Mouse (Mus musculus) cerebellum, adult 18-20 months (tissue): ENCODE results near the gene Iyd.

Source experiments
- DNase-seq, 2 experiments: peaks; one replicate each; pipeline ENCODE4 v3.0.0; 2021

The Iyd gene

DNA sequence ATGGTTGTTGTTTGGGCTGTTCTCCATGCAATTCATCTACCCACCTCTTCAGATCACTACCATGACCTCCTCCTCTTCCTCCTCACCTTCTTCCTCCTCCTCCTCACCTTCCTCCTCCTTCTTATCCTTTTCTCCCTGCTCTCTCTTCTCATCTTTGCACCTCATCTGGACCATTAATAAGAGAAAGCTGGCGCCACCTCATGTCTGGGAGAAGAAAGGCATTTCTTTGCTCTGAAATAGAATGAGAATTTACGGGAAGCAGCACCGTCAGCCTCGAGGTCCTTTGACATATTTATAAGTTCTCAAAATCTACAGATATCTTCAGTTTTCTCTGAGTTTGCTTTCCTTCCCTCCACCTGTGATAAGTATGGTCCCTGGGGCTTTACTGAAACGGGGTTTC is 15.1 kb downstream of the Iyd start:
- no peak for DNase-seq

DNA sequence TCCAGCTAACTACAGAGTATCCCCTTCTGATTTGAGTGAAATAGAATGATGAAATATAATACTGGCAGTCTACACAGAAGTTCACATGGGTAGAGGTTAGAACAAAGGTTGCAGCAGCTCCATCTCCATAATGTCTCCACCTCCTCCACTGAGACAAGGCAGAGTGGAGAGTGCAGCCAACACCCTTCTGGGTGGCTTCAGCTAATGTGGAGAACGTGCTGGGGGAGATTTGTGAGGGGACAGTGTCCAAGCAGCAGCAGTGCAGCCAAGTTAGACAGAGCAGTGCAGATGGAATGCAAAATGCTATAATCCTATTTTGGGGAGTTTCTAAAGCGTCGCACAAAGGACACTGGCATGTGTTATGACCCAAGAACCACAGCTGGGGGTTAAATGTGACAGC is 16.5 kb downstream of the Iyd start:
- no peak for DNase-seq

GRCm38 (mm10) chr10:3559136-3559535 is 19.1 kb downstream of the Iyd start:
- no peak for DNase-seq

- DNase-seq: peak in 1 of 2 experiments; percentile 9
Observed at GRCm38 (mm10) chr10:3562165-3562564, 22.1 kb downstream of the Iyd start.

DNA sequence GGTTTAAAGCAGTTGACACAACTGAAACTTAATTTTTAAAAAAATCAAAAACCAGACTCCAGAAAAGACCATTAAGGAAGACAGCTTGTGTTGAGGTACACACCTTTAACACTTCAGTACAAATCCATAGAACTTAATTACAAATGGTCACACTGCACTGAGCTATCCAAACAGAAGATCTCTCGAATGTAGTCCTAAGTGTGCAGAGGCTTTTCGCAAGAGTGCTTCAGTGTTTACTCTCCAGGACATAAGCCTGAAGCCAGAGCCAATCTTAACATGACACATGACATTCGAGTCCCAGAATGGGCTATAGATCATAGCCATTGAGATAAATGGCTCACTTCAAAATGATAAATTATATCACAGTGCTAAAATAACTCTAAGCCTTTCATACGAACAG is 25.1 kb downstream of the Iyd start:
- no peak for DNase-seq

DNA sequence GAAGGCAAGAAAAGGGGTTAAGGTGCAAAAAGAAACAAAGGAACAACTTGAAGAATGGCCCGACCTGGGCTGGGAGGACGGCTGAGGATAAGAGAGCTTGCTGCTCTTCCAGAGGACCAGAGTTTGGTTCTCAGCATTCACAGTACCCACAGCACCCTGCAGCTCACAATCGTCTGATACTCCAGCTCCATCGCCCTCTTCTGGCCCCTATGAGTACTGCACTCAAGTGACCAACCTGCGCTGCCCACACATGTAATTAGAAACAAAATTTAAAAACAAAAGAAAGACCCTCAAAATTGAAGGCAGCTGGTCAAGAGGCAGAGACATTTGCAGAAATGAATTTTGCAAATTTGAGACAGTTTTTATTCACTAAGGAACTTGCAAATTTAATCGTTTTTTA is 27.8 kb downstream of the Iyd start:
- DNase-seq: no peak

DNA sequence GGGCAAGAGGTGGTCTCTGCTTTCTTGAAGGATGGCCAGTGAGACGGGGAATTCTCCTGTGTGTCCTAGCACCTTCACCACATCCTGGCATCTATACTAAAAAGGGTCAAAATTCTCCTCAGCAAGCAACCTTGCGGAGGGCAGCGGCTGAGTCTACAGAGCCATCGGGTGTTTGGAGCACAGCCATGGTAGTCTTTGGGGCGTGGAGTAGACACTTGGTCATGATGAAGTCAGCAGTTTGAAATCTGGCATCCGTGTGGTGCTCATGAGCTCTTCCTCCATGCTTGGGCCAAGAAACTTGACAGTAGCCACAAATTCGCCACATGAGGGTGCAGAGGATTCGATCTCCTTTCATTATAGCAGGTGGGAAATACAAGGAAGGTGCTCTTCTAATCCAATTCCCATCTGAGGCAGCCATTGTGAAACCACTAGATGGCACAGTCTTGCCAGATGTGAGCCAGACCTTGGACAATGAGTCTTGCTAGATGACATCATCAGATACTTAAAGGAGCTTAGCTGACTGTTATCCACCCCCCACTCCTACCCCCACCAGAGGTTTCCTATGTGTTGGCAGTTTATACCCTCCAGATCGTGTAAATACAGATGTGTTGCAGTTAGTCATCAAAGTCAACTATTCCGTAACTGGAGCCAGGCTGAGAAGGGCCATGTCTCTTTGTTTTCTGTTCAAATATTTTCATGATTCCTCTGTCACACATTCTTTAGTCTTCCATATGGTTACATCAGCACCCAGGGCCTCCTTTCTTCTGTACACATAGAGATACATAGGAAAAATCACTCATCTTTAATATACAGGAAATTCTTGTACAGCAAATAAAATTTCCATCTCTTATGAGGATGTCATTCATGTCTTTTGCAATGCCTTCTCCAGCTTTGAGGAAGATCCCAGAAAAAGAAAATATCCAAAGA is 32.9 kb downstream of the Iyd start:
- DNase-seq: peak in 1 of 2 experiments; percentile 14

DNA sequence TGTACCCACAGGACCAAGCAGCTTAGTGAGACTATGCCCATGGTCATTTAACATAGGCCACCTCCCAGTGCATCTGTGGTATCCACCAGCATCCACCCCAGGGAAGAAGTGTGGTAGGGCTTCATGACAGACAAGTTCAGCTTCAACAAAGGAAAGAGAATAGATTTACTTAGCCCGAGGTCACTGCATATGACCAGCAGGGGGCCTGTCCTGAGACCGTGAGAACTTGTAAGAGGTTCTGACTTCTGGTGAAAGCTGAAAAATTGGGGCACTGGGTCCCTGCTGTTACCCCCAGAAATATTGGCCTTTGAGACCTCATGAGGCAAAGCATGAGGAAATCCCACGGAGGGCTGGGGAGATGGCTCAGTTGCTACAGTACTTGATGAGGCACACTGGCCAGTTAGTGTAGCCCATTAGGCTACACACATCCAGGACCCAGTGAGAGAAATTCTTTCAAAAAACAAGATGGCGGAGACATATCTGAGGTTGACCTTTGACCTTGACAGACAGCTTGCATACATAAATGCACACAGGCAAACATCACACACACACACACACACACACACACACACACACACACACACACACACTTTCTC is 34.0 kb downstream of the Iyd start:
- no peak for DNase-seq

DNA sequence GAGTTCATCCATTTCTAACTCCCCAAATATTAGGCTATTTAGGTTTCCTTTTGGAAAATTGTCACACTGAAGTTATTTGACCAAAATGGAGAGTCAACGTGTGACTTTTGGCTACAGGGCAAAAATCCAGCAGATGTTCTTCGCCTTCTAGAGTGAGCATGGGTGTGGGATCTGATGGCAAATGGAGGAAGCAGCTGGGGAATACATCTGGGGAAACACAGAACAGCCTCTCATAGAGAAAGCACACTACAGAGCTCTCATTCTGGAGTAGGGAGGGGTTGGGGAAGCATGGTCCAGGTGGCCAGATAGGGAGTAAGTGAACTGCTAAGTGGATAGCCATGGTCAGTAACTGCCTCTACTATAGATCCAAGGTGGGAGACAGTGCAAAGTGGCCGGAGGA is 50.6 kb downstream of the Iyd start:
- DNase-seq: no peak

DNA sequence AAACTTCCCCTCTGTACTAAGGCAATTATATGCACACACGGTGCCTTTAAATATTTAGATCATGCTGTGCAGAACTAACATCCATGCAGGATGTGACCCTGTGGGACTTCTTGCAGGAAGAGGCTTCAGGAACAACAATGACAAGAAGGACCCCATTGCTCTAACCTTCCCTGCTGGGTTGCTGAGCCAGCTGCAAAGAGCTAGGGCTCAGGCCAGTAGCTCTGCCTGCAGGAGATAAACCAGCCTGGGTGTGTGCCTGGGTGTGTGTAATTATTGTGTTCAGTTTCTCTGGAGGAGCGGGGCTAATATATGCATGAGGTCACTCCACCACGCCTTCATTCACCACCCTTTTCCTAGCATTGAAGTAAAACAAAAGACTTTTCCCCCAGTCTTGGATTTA is 51.8 kb downstream of the Iyd start:
- DNase-seq: no peak

DNA sequence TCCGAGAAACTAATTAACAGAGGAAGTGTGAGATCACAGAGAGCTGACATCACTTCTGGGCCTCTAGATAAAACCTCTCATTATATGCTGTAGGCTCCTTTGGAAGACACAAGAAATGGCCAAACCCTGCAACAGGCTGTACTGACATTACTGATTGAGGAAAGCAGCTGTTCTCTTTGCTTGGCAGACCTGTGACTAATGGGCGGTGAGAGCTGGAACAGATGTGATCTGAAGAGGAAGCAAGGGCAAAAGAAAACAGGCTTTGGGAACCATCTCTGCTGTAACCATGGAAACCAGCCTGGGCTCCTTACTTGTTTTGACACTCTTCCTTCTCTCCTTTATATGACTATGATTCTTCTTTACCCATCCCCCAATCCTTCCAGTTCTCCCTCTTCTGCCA is 56.7 kb downstream of the Iyd start:
- no peak for DNase-seq

GRCm38 (mm10) chr10:3597760-3598159 is 57.7 kb downstream of the Iyd start:
- no peak for DNase-seq
